Mouse (Mus musculus): Measurements from ENCODE around the gene Hist1h1b.

Hist1h1b gene

DNA sequence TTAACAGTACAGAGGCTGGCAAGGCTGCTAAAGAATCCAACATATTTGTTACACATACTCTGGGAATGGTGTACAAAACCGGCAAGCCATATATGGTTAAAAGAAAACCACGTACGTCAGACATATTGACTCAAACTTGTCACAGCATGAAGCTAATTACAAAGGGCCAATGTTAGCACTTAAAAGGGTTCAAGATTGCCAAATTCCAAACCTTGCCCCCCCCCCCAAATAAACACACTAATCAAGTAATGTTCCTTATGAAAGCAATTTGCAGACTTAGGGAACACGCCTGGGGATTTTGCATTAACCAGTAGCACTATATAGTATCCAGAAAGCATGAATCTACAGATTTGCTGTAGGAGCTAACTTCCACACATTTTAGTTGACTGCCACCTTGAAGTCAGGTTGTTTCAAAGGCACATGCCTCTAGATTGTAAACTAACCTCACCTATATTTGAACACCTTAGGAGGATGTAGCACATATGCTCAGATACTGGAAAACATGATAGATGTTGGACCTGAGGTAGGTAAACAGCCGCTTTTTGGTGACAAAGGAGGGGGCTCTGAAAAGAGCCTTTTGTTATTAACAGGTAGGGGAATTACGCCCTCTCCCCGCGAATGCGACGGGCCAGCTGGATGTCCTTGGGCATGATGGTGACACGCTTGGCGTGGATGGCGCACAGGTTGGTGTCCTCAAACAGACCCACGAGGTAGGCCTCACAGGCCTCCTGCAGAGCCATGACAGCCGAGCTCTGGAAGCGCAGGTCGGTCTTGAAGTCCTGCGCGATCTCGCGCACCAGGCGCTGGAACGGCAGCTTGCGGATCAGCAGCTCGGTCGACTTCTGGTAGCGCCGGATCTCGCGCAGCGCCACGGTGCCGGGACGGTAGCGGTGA, 2.2 kb upstream of the Hist1h1b start:
- DNase-seq (ENCODE audit: low spot score in 2 of 2): peak in 1 of 2 experiments; percentile 27

DNA sequence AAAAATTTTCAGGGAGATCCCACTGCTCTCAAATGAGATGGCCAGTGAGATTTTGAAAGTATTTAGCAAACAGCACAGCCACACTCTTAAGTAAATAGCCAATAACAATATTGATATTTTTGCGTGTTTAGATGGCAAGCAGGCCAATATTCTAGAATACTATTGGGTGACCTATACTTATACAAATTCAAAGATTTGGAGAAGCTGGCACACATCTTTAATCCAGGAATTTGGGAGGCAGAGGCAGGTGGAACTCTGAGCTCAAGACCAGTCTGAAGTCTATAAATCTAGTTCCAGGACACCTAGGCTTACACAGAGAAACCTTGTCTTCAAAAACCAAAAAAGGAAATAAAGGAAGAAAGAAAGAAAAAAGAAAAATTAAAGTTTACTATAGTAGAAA, 1.2 kb upstream of the Hist1h1b start:
- no peak for DNase-seq (ENCODE audit: low spot score in 2 of 2)

DNA sequence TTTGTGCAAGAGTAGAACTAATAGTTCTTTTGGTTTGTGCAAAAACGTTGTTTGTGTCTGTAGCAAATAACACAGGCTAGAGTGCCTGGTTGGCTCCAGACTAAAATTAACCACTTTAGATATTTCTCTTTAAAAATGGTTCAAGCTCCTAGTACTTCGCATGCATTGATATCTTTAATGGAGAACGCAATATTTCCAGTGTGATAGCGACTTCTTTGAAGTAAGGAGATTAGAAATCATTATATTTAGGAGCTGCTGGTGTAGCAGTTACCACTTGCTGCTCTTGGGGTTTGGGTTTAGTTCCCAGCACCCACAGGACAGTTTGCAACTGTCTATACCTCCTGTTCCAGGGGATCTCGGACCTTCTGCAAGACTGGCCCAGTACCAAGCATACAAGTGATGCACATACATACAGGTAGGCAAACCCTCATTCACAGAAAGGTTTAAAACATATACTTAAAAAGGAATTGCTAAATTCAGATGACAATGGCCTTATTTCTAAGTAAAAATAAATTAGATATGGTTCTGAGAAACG, 663 bp upstream of the Hist1h1b start:
- DNase-seq (ENCODE audit: low spot score in 2 of 2): no peak

DNA sequence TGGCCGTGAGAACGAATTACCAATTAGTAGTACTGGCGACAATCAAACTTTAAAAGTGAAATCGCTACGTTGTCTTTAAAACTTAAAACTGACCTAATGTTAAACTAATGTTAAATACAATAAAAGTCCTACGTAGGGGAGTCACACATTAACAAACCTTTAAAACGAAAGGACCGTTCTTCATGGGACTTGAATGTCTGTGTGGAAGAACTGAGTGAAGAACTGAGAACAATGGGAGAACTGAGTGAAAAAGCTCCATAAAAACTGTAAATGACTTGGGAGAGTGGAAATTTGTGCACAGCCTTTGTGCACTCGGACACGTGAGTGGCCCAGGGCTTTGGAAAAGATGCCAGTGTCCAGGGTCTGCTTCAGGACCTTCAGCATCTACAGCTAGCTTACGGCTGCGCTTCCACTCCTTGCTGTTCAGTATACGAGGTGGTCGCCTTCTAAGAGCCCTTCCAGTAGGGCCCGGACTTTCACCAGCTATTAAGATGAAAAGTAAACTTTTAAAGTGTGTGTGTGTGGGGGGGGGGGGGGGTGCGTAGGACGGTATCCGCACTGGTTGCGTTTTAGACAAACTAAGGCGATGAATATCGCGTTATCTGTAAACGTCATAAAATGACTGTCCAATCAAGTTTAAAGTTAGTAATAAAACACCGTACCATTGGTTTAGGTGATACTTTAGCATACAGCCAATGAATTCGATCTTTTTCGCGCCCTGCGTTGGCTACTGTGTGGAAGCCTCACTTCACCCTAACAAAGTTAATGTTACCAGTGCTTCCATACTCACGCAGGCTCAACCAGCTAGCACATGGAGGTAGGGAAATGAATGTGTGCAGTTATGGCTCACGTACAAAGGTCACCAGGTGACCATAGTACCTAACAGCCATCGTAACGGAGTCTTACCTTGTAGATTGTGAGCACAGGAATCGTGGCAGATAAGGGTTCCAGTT, 1.3 kb downstream of the Hist1h1b start:
- peak; percentile 74 to 88 for DNase-seq (ENCODE audit: low spot score in 2 of 2)

DNA sequence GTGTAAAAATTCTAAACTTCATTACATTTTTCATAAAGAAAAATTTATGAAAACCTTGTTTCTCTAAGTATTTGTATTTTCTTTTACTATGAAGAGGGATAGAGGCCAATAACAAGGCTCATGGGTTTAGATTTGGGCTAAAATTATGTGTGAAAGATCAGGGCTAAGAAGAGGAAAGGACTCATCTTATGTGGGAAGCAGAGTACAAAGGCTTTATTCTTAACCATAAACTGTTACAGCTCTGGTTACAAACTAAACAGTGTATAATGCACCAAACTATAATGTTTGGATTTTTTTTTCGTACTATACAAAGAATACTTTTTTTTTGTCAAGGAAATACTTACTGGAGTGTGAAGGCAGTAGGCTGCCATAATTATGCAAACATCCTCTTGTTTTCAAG, 24.7 kb downstream of the Hist1h1b start:
- no peak for DNase-seq (ENCODE audit: low spot score in 2 of 2)

DNA sequence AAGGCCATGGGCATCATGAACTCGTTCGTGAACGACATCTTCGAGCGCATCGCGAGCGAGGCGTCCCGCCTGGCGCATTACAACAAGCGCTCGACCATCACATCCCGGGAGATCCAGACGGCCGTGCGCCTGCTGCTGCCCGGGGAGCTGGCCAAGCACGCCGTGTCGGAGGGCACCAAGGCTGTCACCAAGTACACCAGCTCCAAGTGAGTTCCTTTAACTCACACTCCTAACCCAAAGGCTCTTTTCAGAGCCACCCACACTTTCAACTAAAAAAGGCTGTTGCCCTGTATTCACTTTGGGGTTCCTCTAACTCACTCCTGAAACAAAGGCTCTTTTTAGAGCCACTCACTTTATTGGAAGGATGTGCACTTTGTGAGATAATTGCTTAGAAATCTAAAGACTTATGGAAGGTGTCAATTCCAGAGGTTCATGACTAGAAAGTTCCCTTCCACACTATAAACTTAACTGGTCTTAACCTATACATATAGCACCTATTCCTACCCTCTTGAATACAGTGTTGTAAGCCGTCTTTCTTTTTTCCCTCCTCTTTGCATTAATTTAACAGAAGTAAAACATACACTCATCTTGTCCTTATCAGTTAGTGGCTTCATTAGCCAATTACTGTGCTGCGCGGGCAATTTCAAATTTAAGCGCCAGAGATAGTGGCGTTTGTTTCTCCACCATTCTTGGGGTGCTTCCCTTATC, 26.0 kb downstream of the Hist1h1b start:
- peak; percentile 43 to 66 for DNase-seq (ENCODE audit: low spot score in 2 of 2)

DNA sequence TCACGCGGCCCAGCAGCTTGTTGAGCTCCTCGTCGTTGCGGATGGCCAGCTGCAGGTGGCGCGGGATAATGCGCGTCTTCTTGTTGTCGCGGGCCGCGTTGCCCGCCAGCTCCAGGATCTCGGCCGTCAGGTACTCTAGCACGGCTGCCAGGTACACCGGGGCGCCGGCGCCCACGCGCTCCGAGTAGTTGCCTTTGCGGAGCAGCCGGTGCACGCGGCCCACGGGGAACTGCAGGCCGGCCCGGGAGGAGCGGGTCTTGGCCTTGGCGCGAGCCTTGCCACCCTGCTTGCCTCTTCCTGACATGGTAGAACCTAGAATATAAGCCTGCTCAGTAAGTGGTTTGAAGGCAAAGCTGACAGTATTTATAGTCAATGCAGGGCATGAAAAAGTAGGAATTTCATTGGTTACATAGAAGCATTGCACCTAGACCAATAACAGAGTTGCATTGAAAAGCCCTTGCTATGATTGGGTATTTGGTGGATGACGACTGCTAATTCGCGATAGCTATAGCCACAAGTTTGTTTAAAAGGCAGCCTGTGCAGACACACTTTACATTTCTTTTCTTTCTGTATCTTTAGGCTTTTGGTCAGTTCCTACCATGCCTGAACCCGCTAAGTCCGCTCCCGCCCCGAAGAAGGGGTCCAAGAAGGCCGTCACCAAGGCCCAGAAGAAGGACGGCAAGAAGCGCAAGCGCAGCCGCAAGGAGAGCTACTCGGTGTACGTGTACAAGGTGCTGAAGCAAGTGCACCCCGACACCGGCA, 26.7 kb downstream of the Hist1h1b start, which contains the start of the genes Hist1h2ak and Hist1h2bn:
Hist1h2ak (minus strand) TSS at position 304 of the 762 bp plus-strand sequence.
Hist1h2bn (plus strand) TSS at position 600 of the 762 bp plus-strand sequence.
- peak; percentile 85 to 91 for DNase-seq (ENCODE audit: low spot score in 2 of 2)

DNA sequence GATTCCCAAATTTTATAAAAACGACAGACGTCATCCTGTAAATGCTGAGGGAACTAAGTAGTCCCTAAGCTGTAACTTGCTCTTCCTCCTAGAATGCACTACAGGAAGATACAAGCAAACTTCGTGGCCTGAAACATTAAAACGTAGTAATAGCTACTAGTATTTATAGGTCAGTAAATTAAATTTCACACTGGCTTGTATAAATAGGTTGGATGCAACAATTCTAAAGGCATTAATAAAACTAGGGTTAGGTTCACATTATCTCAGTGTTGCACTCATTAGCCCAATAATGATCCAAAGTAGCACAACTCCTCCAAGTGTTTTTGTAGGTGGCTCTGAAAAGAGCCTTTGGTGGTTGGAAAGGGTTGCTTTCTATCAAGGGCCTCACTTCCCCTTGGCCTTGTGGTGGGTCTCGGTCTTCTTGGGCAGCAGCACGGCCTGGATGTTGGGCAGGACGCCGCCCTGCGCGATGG, 27.3 kb downstream of the Hist1h1b start:
- DNase-seq (ENCODE audit: low spot score in 2 of 2): no peak

DNA sequence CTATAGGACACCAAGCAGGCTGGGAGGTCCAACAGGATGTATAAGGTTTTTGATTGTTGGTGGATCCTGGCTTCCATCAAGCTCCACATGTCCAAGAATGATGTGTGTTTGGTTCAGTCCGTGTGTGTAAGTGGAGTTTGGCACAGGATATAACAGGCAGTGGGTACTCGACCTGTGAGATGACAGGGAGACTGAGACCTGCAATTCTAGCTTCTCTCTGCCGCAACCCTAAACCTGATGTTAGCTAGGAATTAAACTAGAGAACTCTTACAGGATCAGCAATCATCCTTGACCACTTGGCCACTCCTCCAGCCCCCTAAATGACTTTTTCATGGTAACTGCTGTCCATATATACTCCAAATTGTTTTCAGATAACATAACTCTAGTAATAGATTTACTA, 28.1 kb downstream of the Hist1h1b start:
- no peak for DNase-seq (ENCODE audit: low spot score in 2 of 2)

DNA sequence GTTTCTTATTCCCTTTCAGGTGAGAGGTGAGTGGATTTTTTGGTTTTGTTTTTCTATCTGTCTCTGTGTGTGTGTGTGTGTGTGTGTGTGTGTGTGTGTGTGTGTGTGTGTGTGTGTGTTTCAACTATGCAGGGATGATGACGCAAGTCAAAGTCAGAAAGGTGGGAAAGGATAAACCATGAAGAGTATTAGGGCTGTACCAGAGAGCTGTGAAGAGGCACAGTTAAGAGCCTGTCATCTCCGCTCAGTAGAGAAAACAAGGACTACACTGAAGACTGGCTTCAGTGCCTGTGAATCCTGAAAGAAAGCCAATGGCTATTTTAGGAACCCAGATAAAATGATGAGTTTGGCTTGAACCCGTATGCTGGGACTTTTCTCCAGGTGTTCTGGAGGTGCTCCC, 28.6 kb downstream of the Hist1h1b start:
- DNase-seq (ENCODE audit: low spot score in 2 of 2): no peak

DNA sequence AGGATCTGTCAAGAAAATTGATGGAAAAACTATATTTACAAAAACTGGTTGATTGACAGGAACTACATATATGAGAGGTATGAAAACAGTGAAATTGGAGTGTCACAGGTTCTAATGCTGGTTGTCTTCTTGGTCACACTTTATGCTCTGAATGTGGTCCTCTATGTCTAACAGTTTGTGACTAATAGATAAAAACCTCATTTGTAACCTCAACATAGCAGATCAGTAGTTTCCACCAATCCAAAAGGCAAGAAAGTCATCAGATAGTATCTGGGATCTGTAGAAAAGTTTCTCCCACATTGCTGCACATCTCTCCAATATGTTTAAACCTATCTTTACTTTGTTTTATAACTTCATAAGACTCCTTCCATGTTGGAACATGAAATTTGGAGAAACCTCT, 29.0 kb downstream of the Hist1h1b start:
- DNase-seq (ENCODE audit: low spot score in 2 of 2): no peak

DNA sequence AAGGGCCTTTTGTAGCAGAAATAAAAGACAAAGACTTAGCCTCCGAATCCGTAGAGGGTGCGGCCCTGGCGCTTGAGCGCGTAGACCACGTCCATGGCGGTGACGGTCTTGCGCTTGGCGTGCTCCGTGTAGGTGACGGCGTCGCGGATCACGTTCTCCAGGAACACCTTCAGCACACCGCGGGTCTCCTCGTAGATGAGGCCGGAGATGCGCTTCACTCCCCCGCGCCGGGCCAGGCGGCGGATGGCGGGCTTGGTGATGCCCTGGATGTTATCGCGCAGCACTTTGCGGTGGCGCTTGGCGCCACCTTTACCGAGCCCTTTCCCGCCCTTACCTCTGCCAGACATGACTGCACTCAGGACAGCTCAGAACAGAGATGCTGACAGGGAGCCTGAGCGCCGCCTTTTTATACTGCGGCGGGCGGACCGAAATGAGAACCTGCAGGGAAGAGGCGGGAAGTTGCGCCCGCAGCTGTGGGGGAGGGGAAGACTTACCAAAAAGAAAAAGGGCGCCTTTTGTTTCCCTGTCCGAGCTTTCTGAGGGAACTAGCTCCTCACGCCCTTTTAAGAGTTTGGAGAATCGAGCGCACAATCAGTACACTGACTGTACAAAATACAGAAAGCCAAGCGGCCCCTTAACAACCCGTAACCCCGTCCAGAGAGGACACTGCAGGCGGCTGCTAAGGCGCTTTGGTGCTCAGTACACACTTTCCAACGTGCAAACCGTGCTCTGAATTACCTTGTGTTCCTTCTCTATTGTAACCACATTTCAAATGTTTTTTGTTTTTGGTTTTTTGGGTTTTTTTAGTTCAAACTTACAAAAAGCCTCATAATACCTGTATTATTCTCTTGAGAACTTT, 30.0 kb downstream of the Hist1h1b start, which contains the start of gene Hist1h4k:
Hist1h4k (minus strand) TSS at position 347 of the 859 bp plus-strand sequence.
- peak; percentile 90 to 93 for DNase-seq (ENCODE audit: low spot score in 2 of 2)

DNA sequence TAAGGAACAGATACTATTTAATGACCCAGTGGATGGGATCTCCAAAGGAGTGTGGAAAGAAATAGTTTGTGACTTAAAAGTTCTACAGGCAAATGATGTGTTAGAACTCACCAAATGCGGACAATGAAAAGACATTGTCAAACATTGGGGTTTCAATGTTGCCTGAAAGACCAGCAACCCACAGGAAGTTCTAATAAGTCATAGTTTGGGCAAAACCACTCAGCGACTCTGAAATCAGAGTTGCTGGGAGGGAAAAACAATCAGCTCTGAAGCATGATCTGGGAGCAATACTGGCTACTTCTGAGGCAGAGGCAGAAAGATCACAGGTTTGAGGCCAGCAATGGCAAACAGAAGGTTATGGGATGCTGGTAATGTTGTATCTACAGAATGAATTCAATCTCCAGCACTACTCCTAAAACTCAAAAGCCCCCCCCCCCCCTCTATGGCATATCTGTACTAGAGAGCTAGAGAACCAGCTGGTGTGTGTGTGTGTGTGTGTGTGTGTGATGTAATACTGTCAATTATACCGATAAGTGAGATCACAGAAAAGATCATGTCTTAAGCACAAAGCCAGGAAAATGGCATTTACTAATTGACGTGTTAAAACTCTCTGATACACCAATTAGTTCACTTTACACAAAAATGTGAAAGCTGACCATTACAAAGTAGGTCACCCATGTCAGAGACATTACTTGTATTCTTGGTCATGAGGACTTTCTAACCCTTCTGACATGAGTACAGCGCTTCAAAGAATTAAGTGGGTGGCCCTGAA, 30.9 kb downstream of the Hist1h1b start:
- DNase-seq (ENCODE audit: low spot score in 2 of 2): no peak

DNA sequence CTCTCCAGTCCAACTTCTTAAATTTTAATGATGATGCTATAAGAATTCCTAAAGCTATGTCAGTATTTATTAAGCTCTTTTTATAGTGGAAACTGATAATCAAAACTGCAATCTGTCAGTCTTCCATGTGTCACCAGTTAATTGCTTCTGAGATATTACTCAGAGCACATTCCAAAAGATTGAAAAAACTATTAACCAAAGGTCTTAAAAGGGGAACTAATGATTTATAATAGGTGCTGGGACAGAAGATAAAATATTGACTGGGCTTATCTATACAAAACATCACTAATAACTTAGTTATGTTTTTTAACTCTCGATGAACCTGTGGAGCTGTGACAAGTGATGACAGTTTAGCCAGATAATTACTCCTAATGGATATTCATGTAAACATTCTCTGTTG, 35.4 kb downstream of the Hist1h1b start:
- no peak for DNase-seq (ENCODE audit: low spot score in 2 of 2)

DNA sequence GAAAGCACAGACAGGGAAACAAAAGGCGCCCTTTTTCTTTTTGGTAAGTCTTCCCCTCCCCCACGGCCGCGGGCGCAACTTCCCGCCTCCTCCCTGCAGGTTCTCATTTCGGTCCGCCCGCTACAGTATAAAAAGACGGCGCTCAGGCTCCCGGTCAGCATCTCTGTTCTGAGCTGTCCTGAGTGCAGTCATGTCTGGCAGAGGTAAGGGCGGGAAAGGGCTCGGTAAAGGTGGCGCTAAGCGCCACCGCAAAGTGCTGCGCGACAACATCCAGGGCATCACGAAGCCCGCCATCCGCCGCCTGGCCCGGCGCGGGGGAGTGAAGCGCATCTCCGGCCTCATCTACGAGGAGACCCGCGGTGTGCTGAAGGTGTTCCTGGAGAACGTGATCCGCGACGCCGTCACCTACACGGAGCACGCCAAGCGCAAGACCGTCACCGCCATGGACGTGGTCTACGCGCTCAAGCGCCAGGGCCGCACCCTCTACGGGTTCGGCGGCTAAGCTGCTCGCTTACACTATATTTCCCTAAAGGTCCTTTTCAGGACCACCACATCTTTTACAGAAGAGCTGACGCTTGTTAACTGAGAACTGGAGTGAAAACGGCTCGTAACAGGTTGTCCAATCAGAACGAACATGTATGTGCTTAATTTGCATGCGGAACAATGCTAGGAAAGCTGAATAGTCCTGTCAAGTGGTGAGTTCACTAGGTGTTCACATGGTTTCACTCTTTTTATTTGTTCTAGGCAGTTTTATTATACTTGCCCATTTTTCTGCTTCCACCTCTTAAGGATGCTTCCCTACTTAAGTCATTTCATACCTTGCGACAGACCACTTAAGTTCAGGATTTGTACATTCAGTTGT, 45.3 kb downstream of the Hist1h1b start, which contains the start of gene Hist1h4j:
Hist1h4j (plus strand) TSS at position 159 of the 862 bp plus-strand sequence.
- DNase-seq (ENCODE audit: low spot score in 2 of 2): peak; percentile 70 to 78

DNA sequence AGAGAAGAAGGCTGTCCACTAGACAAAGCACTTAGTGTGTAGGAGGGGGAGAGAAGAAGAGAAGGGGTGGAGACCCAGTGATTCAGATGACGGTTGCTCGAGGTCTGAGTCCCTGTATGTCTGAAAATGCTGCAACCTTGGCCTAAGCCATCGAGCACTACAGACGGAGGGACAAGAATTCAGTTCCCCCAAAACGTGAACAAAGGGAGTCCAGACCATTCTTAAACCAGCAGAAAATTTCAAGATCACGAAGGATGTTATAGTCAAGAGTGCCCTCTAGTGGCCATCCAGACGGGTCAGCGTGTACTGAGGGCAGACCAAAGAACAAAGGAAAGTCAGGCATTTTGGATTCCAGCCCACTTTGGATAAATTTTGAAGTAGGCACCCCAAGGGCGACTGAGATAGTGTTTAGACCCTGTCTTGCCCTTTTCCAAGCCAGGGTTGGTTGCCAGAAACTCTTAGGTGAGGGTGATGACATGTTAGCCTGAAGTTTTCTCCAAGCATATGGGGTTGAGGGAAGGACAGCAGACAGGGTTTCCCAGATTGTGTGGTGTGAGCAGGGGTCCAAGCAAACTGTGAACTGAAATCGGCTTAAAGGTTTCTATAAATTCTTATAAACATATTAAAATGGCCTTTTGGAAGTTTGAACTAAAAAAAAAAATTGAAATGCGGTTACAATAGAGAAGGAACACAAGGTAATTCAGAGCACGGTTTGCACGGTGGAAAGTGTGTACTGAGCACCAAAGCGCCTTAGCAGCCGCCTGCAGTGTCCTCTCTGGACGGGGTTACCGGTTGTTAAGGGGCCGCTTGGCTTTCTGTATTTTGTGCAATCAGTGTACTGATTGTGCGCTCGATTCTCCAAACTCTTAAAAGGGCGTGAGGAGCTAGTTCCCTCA, 46.2 kb downstream of the Hist1h1b start:
- DNase-seq (ENCODE audit: low spot score in 2 of 2): peak; percentile 75 to 85

Data from spleen, postnatal 36 days (tissue).